Mouse (Mus musculus) layer of hippocampus, postnatal 25 days (tissue): ENCODE data around the gene Arhgap33. TPM values are rescaled to one million over a fixed set of nuclear protein-coding genes. Genes with fewer than 3 reads are reported as not detected.
"Not testable (repeated sequence)": the region's sequence is repeated elsewhere in the genome, so short reads cannot be mapped to it uniquely, and the experiment has no call there.

Source experiments
- DNase-seq, 2 experiments: peaks; one replicate each; pipeline ENCODE4 v3.0.0; 2022; ENCODE audit warnings: mixed read lengths in 2 of 2, low spot score in 1 of 2; ENCODE audit errors: extremely low spot score in 1 of 2
- microRNA-seq, 2 experiments: library from miRNA; unstranded; fragments of <30 nt; microRNA quantifications; one replicate each; pipeline ENCODE4 v1.2.0; 2021
- total RNA-seq, 2 experiments: library from RNA; stranded (reverse); gene quantifications; 2 replicates each; pipeline ENCODE4 v1.2.3; 2021

The Arhgap33 gene
- total RNA-seq, 2 experiments from 2014 or later, result 103 to 132 TPM

GRCm38 (mm10) chr7:30515003-30515760 is 19.7 kb downstream of the Arhgap33 start:
- DNase-seq, result no peak

- no peak for DNase-seq
Observed at GRCm38 (mm10) chr7:30508061-30508460, 26.8 kb downstream of the Arhgap33 start.

GRCm38 (mm10) chr7:30501159-30501558 is 33.7 kb downstream of the Arhgap33 start:
- DNase-seq, result not testable (repeated sequence)

- not testable (repeated sequence) for DNase-seq
Observed at GRCm38 (mm10) chr7:30495506-30496042, 39.3 kb downstream of the Arhgap33 start.

- no peak for DNase-seq
Observed at GRCm38 (mm10) chr7:30493401-30493931, 41.4 kb downstream of the Arhgap33 start, which contains the start of gene Prodh2. Gene Prodh2, plus strand, starts transcription at chr7:30493622.

- DNase-seq, result peak; percentile 60 to 93
Observed at GRCm38 (mm10) chr7:30492765-30493164, 42.1 kb downstream of the Arhgap33 start.

GRCm38 (mm10) chr7:30490957-30491307 is 43.9 kb downstream of the Arhgap33 start:
- no peak for DNase-seq

GRCm38 (mm10) chr7:30490251-30490956 is 44.5 kb downstream of the Arhgap33 start:
- peak; percentile 30 to 56 for DNase-seq

- DNase-seq, result no peak
Observed at GRCm38 (mm10) chr7:30484250-30484649, 50.6 kb downstream of the Arhgap33 start.

GRCm38 (mm10) chr7:30477415-30478381 is 57.2 kb downstream of the Arhgap33 start:
- DNase-seq, result peak in 1 of 2 experiments; percentile 36

- DNase-seq, result not testable (repeated sequence)
Observed at GRCm38 (mm10) chr7:30476136-30476535, 58.7 kb downstream of the Arhgap33 start.

GRCm38 (mm10) chr7:30474999-30475398 is 59.9 kb downstream of the Arhgap33 start:
- DNase-seq, result no peak

- DNase-seq, result peak in 1 of 2 experiments; percentile 53
Observed at GRCm38 (mm10) chr7:30472411-30472810, 62.4 kb downstream of the Arhgap33 start.

Small RNA genes within 50 kb of the gene (microRNA-seq; reads per million reads assigned to microRNA genes)
- gene Gm38670, result 0 to 1.3 reads per million in 2 experiments

Other genes with a start within 250 kb of the Arhgap33 start
- gene Clip3, start 243.3 kb downstream of the Arhgap33 start, total RNA-seq, result 100 to 1,000 TPM; 437 to 515 TPM
- 10 to 100 TPM; 47.1 to 55.1 TPM for gene Alkbh6, start 226.3 kb downstream of the Arhgap33 start, total RNA-seq
- 10 to 100 TPM in 1 of 2 experiments, 1 to 10 TPM in 1; 6.4 to 13.1 TPM for gene Syne4, start 220.3 kb downstream of the Arhgap33 start, total RNA-seq
- under 1 TPM; 0.15 to 0.75 TPM for gene E130208F15Rik, start 213.3 kb downstream of the Arhgap33 start, total RNA-seq
- gene Sdhaf1, start 211.2 kb downstream of the Arhgap33 start, total RNA-seq, result 1 to 10 TPM; 7.8 to 7.9 TPM
- gene Lrfn3, start 172.3 kb downstream of the Arhgap33 start, total RNA-seq, result 10 to 100 TPM; 33.6 to 34.7 TPM
- 10 to 100 TPM; 28.8 to 31.4 TPM for gene Tyrobp, start 121.3 kb downstream of the Arhgap33 start, total RNA-seq
- gene Hcst, start 115.2 kb downstream of the Arhgap33 start, total RNA-seq, result 1 to 10 TPM in 1 of 2 experiments, under 1 TPM in 1; 0.98 to 1.0 TPM
- gene Nfkbid, start 113.3 kb downstream of the Arhgap33 start, total RNA-seq, result 1 to 10 TPM; 2.9 to 3.0 TPM
- gene Aplp1, start 89.5 kb downstream of the Arhgap33 start, total RNA-seq, result 1,000 to 10,000 TPM; 1,227 to 1,377 TPM
- gene Kirrel2, start 77.4 kb downstream of the Arhgap33 start, total RNA-seq, result 10 to 100 TPM; 15.3 to 16.4 TPM
- gene Nphs1, start 76.7 kb downstream of the Arhgap33 start, total RNA-seq, result 1 to 10 TPM; 1.8 to 2.2 TPM
- not detected for gene Prodh2, start 41.4 kb downstream of the Arhgap33 start, total RNA-seq
- gene Hspb6, start 17.1 kb upstream of the Arhgap33 start, total RNA-seq, result 1 to 10 TPM; 3.4 to 4.3 TPM
- 1 to 10 TPM; 3.5 to 3.6 TPM for gene Proser3, start 17.2 kb upstream of the Arhgap33 start, total RNA-seq
- gene Lin37, start 24.8 kb upstream of the Arhgap33 start, total RNA-seq, result 10 to 100 TPM; 36.8 to 44.9 TPM
- gene U2af1l4, start 28.2 kb upstream of the Arhgap33 start, total RNA-seq, result 10 to 100 TPM; 69.8 to 72.5 TPM
- 1 to 10 TPM; 6.8 to 8.8 TPM for gene Gm49396, start 28.3 kb upstream of the Arhgap33 start, total RNA-seq
- 10 to 100 TPM; 76.0 to 92.1 TPM for gene Psenen, start 28.6 kb upstream of the Arhgap33 start, total RNA-seq
- gene Igflr1, start 30.4 kb upstream of the Arhgap33 start, total RNA-seq, result 1 to 10 TPM; 4.7 to 5.2 TPM
- gene Kmt2b, start 53.7 kb upstream of the Arhgap33 start, total RNA-seq, result 10 to 100 TPM; 39.1 to 57.1 TPM
- not detected for gene Zbtb32, start 63.8 kb upstream of the Arhgap33 start, total RNA-seq
- gene Upk1a, start 77.8 kb upstream of the Arhgap33 start, total RNA-seq, result under 1 TPM in 1 of 2 experiments, not detected in 1; 0.20 TPM
- gene Cox6b1, start 91.1 kb upstream of the Arhgap33 start, total RNA-seq, result 100 to 1,000 TPM; 631 to 741 TPM
- not detected for gene Etv2, start 100.8 kb upstream of the Arhgap33 start, total RNA-seq
- gene Rbm42, start 115.3 kb upstream of the Arhgap33 start, total RNA-seq, result 10 to 100 TPM; 75.3 to 81.5 TPM
- gene Haus5, start 129.9 kb upstream of the Arhgap33 start, total RNA-seq, result 1 to 10 TPM; 4.2 to 6.6 TPM
- not detected for gene Pmis2, start 136.5 kb upstream of the Arhgap33 start, total RNA-seq
- not detected for gene 2200002J24Rik, start 163.9 kb upstream of the Arhgap33 start, total RNA-seq
- 1 to 10 TPM in 1 of 2 experiments, under 1 TPM in 1; 0.74 to 1.1 TPM for gene Atp4a, start 177.1 kb upstream of the Arhgap33 start, total RNA-seq
- gene Tmem147, start 194.5 kb upstream of the Arhgap33 start, total RNA-seq, result 100 to 1,000 TPM; 116 to 132 TPM
- not detected for gene Gapdhs, start 208.6 kb upstream of the Arhgap33 start, total RNA-seq
- gene Sbsn, start 216.4 kb upstream of the Arhgap33 start, total RNA-seq, result 1 to 10 TPM; 7.5 to 7.7 TPM
- 1 to 10 TPM in 1 of 2 experiments, under 1 TPM in 1; 0.66 to 1.3 TPM for gene Dmkn, start 228.7 kb upstream of the Arhgap33 start, total RNA-seq